Mouse (Mus musculus): Measurements from ENCODE around the gene Ndufv2. TPM values are rescaled to one million over a fixed set of nuclear protein-coding genes. Genes with fewer than 3 reads are reported as not detected.

Gene Ndufv2
- 463 and 533 TPM in 2 replicates for polyA plus RNA-seq (2016; fragmentation: Nextera tagmentation; extraction: Ambion mirVana)

GRCm38 (mm10) chr17:66101380-66102330, at the start of gene Ndufv2:
Gene Ndufv2, minus strand, starts transcription at chr17:66101559.
- Histone ChIP-seq H3K27me3 (ENCODE audit: insufficient read depth, poor library complexity, severe bottlenecking) (no peaks in the 10 kb centered on the region), H3K4me1 (peaks cover 6% of the 10 kb centered on the region), H3K4me3 (peak within 1 kb of the TSS; percentile 94), H3K36me3 (no peaks in the 10 kb centered on the region), H3K27ac (peak within 1 kb of the TSS; percentile 99), H3K9me3 (no peaks in the 10 kb centered on the region)
- 1% methylated on average over 67 of the region's 67 CpGs for WGBS
- DNase-seq (ENCODE audit: low spot score): peak; percentile 97

GRCm38 (mm10) chr17:66131212-66131611, 29.9 kb upstream of the Ndufv2 start:
- peaks cover 93% of the 10 kb centered on the region for H3K36me3 ChIP-seq
- no peak overlapping the region for H3K27ac ChIP-seq
- no peaks in the 10 kb centered on the region for H3K9me3 ChIP-seq
- H3K4me1 ChIP-seq: no peaks in the 10 kb centered on the region
- no peak for DNase-seq (ENCODE audit: low spot score)
- no peaks in the 10 kb centered on the region for H3K27me3 ChIP-seq (ENCODE audit: insufficient read depth, poor library complexity, severe bottlenecking)
- H3K4me3 ChIP-seq: no peak overlapping the region
- WGBS: 97% methylated on average over 4 of the region's 4 CpGs

- Histone ChIP-seq H3K9me3 (no peaks in the 10 kb centered on the region), H3K27ac (no peak overlapping the region), H3K36me3 (peaks cover 87% of the 10 kb centered on the region), H3K27me3 (ENCODE audit: insufficient read depth, poor library complexity, severe bottlenecking) (no peaks in the 10 kb centered on the region), H3K4me1 (peaks cover 2% of the 10 kb centered on the region), H3K4me3 (no peak overlapping the region)
- 84% methylated on average over 9 of the region's 9 CpGs for WGBS
- no peak for DNase-seq (ENCODE audit: low spot score)
These were observed 29.0 kb upstream of the Ndufv2 start for GRCm38 (mm10) chr17:66130371-66130770.

GRCm38 (mm10) chr17:66125211-66125610, 23.9 kb upstream of the Ndufv2 start:
- Histone ChIP-seq H3K9me3 (no peaks in the 10 kb centered on the region), H3K4me1 (peaks cover 10% of the 10 kb centered on the region), H3K4me3 (0 out of 2 replicates have a peak overlapping the region, but pooled peaks have one; percentile 88), H3K36me3 (peaks cover 37% of the 10 kb centered on the region), H3K27ac (no peak overlapping the region), H3K27me3 (ENCODE audit: insufficient read depth, poor library complexity, severe bottlenecking) (no peaks in the 10 kb centered on the region)
- 55% methylated on average over 5 of the region's 5 CpGs for WGBS
- no peak for DNase-seq (ENCODE audit: low spot score)

- under 1% methylated on average over 20 of the region's 20 CpGs for WGBS
- Histone ChIP-seq H3K27me3 (ENCODE audit: insufficient read depth, poor library complexity, severe bottlenecking) (no peaks in the 10 kb centered on the region), H3K9me3 (no peaks in the 10 kb centered on the region), H3K4me1 (peaks cover 10% of the 10 kb centered on the region), H3K4me3 (peak overlapping the region; percentile 88), H3K36me3 (peaks cover 38% of the 10 kb centered on the region), H3K27ac (peak overlapping the region; percentile 95)
- DNase-seq (ENCODE audit: low spot score): no peak
These were observed 22.7 kb upstream of the Ndufv2 start for GRCm38 (mm10) chr17:66123816-66124610.

GRCm38 (mm10) chr17:66123066-66123815, 21.9 kb upstream of the Ndufv2 start, which contains the start of gene Ddx11:
Gene Ddx11, plus strand, starts transcription at chr17:66123520.
- peak within 1 kb of the TSS; percentile 88 for H3K4me3 ChIP-seq

GRCm38 (mm10) chr17:66120701-66121100, 19.3 kb upstream of the Ndufv2 start:
- Histone ChIP-seq H3K27me3 (ENCODE audit: insufficient read depth, poor library complexity, severe bottlenecking) (no peaks in the 10 kb centered on the region), H3K36me3 (peaks cover 43% of the 10 kb centered on the region), H3K27ac (no peak overlapping the region), H3K4me3 (no peak overlapping the region), H3K9me3 (no peaks in the 10 kb centered on the region), H3K4me1 (peaks cover 10% of the 10 kb centered on the region)
- WGBS: 72% methylated on average over 1 of the region's 1 CpGs
- no peak for DNase-seq (ENCODE audit: low spot score)

More at GRCm38 (mm10) chr17:66123066-66123815, 21.9 kb upstream of the Ndufv2 start, which contains the start of gene Ddx11:
- Histone ChIP-seq H3K27me3 (ENCODE audit: insufficient read depth, poor library complexity, severe bottlenecking) (no peaks in the 10 kb centered on the region), H3K9me3 (no peaks in the 10 kb centered on the region), H3K36me3 (peaks cover 40% of the 10 kb centered on the region), H3K4me1 (peaks cover 10% of the 10 kb centered on the region), H3K27ac (peak within 1 kb of the TSS; percentile 95)
- 7% methylated on average over 45 of the region's 45 CpGs for WGBS
- peak; percentile 95 for DNase-seq (ENCODE audit: low spot score)

GRCm38 (mm10) chr17:66118991-66119390, 17.6 kb upstream of the Ndufv2 start:
- DNase-seq (ENCODE audit: low spot score): no peak
- no peak overlapping the region for H3K27ac ChIP-seq
- no peaks in the 10 kb centered on the region for H3K9me3 ChIP-seq
- H3K4me1 ChIP-seq: no peaks in the 10 kb centered on the region
- no peaks in the 10 kb centered on the region for H3K27me3 ChIP-seq (ENCODE audit: insufficient read depth, poor library complexity, severe bottlenecking)
- WGBS: 92% methylated on average over 8 of the region's 8 CpGs
- no peak overlapping the region for H3K4me3 ChIP-seq
- H3K36me3 ChIP-seq: peaks cover 60% of the 10 kb centered on the region

GRCm38 (mm10) chr17:66112166-66112565, 10.8 kb upstream of the Ndufv2 start:
- 53% methylated on average over 4 of the region's 4 CpGs for WGBS
- H3K9me3 ChIP-seq: no peaks in the 10 kb centered on the region

GRCm38 (mm10) chr17:66111402-66111959, 10.1 kb upstream of the Ndufv2 start, which contains the start of gene Washc1:
Gene Washc1, plus strand, starts transcription at chr17:66111545.
- Histone ChIP-seq H3K4me1 (peaks cover 15% of the 10 kb centered on the region), H3K27ac (peak within 1 kb of the TSS; percentile 95), H3K27me3 (ENCODE audit: insufficient read depth, poor library complexity, severe bottlenecking) (no peaks in the 10 kb centered on the region), H3K9me3 (no peaks in the 10 kb centered on the region), H3K36me3 (peaks cover 29% of the 10 kb centered on the region), H3K4me3 (peak within 1 kb of the TSS; percentile 90)
- WGBS: under 1% methylated on average over 36 of the region's 41 CpGs
- peak; percentile 98 for DNase-seq (ENCODE audit: low spot score)

More at GRCm38 (mm10) chr17:66112166-66112565, 10.8 kb upstream of the Ndufv2 start:
- Histone ChIP-seq H3K4me3 (peak overlapping the region; percentile 90), H3K36me3 (peaks cover 36% of the 10 kb centered on the region), H3K27me3 (ENCODE audit: insufficient read depth, poor library complexity, severe bottlenecking) (no peaks in the 10 kb centered on the region), H3K4me1 (peaks cover 15% of the 10 kb centered on the region), H3K27ac (peak overlapping the region; percentile 95)
- DNase-seq (ENCODE audit: low spot score): no peak

- Histone ChIP-seq H3K27me3 (ENCODE audit: insufficient read depth, poor library complexity, severe bottlenecking) (no peaks in the 10 kb centered on the region), H3K4me1 (peaks cover 15% of the 10 kb centered on the region), H3K36me3 (peaks cover 22% of the 10 kb centered on the region), H3K4me3 (peak overlapping the region; percentile 90), H3K27ac (peak overlapping the region; percentile 95), H3K9me3 (no peaks in the 10 kb centered on the region)
- DNase-seq (ENCODE audit: low spot score): no peak
- 49% methylated on average over 6 of the region's 6 CpGs for WGBS
These were observed 9.4 kb upstream of the Ndufv2 start for GRCm38 (mm10) chr17:66110746-66111145.

GRCm38 (mm10) chr17:66108198-66108597, 6.8 kb upstream of the Ndufv2 start:
- Histone ChIP-seq H3K4me1 (peaks cover 15% of the 10 kb centered on the region), H3K9me3 (no peaks in the 10 kb centered on the region), H3K27ac (no peak overlapping the region), H3K36me3 (no peaks in the 10 kb centered on the region), H3K27me3 (ENCODE audit: insufficient read depth, poor library complexity, severe bottlenecking) (no peaks in the 10 kb centered on the region), H3K4me3 (no peak overlapping the region)
- DNase-seq (ENCODE audit: low spot score): peak; percentile 27
- 86% methylated on average over 4 of the region's 4 CpGs for WGBS
